ENCODE assay signal across 8 mouse cellular contexts in the genomic region with DNA sequence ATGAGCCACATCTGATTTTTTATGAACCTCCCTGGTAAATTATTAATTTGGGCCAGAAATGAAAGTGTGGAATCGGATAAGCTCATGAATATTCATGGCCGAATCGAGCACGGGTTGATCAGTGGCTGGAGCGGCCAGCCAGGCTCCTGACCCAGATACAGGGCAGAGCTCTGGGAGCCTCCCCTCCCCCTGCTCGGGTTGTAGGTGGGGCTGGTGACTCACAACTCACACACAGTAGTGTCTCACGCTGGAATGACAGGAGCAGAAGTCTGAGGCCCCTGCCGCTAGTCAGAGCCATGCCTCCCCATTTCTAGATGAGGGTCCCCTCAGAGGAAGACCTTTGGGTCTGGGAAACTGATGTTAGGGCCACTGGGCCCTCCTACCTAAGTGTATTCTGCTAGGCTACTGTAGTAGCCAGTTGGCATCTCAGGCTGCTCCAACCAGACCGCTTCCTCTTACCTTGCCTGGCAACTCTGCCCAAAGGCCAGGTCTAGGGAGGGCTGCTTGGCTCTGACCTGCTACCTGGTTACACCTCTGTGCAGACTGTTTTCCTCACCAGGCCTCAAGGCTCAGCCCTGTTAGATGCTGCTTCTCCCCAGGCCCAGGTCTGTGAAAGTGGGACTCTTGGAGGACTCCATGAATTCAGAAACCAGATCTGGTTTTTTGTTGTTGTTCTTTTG.
DNase-seq lines count a peak whose midpoint lies in the region; ATAC-seq and TF ChIP-seq lines count a peak whose summit lies in the region.

No protein-coding gene starts in this region.

- H3K9me3 ChIP-seq in E14TG2a.4 (ENCODE audit: low read length), result no peaks in the 10 kb centered on the region
- H3K9me3 ChIP-seq in embryonic facial prominence, embryonic 14.5 days (ENCODE audit: control insufficient read depth, low read length), result no peaks in the 10 kb centered on the region
- H3K9me3 ChIP-seq in heart, embryonic 13.5 days, result no peaks in the 10 kb centered on the region
- no peaks in the 10 kb centered on the region for H3K9me3 ChIP-seq in kidney, embryonic 16.5 days (ENCODE audit: low read length)

- TF ChIP-seq CTCF in E14TG2a.4 (conservative IDR thresholded peaks at IDR 0.05; ENCODE audit: low read length), result no peak

- H3K4me3 ChIP-seq in E14TG2a.4 (replicated peaks; ENCODE audit: low read length), result peak overlapping the region; percentile 27
- no peak overlapping the region for H3K4me3 ChIP-seq in embryonic facial prominence, embryonic 14.5 days (ENCODE audit: low read depth, low read length)
- H3K4me3 ChIP-seq in heart, embryonic 13.5 days, result peak overlapping the region; percentile 43
- no peak overlapping the region for H3K4me3 ChIP-seq in kidney, embryonic 16.5 days (ENCODE audit: low read length)

- no peak overlapping the region for H3K9ac ChIP-seq in embryonic facial prominence, embryonic 14.5 days (ENCODE audit: low read depth, low read length)
- H3K9ac ChIP-seq in heart, embryonic 13.5 days, result peak overlapping the region; percentile 79
- peak overlapping the region; percentile 51; the same call in 1 of the 2 replicates for H3K9ac ChIP-seq in kidney, embryonic 16.5 days (replicated peaks; ENCODE audit: low read length)

- H3K4me1 ChIP-seq in E14TG2a.4 (replicated peaks; ENCODE audit: low read depth, low read length), result peaks cover 91% of the 10 kb centered on the region
- H3K4me1 ChIP-seq in embryonic facial prominence, embryonic 14.5 days (ENCODE audit: control insufficient read depth, insufficient read depth, low read length), result peaks cover 37% of the 10 kb centered on the region
- peaks cover 97% of the 10 kb centered on the region for H3K4me1 ChIP-seq in heart, embryonic 13.5 days
- peaks cover 87% of the 10 kb centered on the region for H3K4me1 ChIP-seq in kidney, embryonic 16.5 days (ENCODE audit: insufficient read depth, low read length)

- no peaks in the 10 kb centered on the region; the same call in 1 of the 2 replicates for H3K27me3 ChIP-seq in E14TG2a.4 (ENCODE audit: insufficient read depth, low read length)
- no peaks in the 10 kb centered on the region for H3K27me3 ChIP-seq in embryonic facial prominence, embryonic 14.5 days (replicated peaks; ENCODE audit: control insufficient read depth, insufficient read depth, low read length)
- no peaks in the 10 kb centered on the region for H3K27me3 ChIP-seq in heart, embryonic 13.5 days (replicated peaks)
- no peaks in the 10 kb centered on the region for H3K27me3 ChIP-seq in kidney, embryonic 16.5 days (ENCODE audit: insufficient read depth, low read length)

- WGBS in embryonic facial prominence, embryonic 14.5 days, result 27% methylated on average over 9 of the region's 9 CpGs
- WGBS in heart, embryonic 13.5 days, result 13% methylated on average over 9 of the region's 9 CpGs
- 22% methylated on average over 9 of the region's 9 CpGs for WGBS in kidney, embryonic 16.5 days

- H3K4me2 ChIP-seq in embryonic facial prominence, embryonic 14.5 days (ENCODE audit: low read depth, low read length), result no peak overlapping the region; the same call in 1 of the 2 replicates
- peak overlapping the region; percentile 68 for H3K4me2 ChIP-seq in heart, embryonic 13.5 days
- H3K4me2 ChIP-seq in kidney, embryonic 16.5 days (replicated peaks; ENCODE audit: low read depth, low read length), result peak overlapping the region; percentile 35

- peak; percentile 49; the same call in 1 of the 2 replicates for ATAC-seq in embryonic facial prominence, embryonic 14.5 days (ENCODE audit: low read depth)
- ATAC-seq in heart, embryonic 13.5 days (ENCODE audit: extremely low read depth, insufficient number of reproducible peaks, low FRiP score, low TSS enrichment), result peak; percentile 58; the same call in 1 of the 2 replicates
- ATAC-seq in kidney, embryonic 16.5 days (ENCODE audit: low FRiP score, low TSS enrichment), result peak; percentile 81

- H3K27ac ChIP-seq in embryonic facial prominence, embryonic 14.5 days (replicated peaks; ENCODE audit: low read depth, low read length), result no peak overlapping the region
- H3K27ac ChIP-seq in heart, embryonic 13.5 days (replicated peaks), result peak overlapping the region; percentile 93
- H3K27ac ChIP-seq in kidney, embryonic 16.5 days (ENCODE audit: low read length), result peak overlapping the region; percentile 83

- peak; percentile 65 to 80 for DNase-seq in adrenal gland, adult 18-20 months (ENCODE audit: low spot score in 2 of 2)
- peak; percentile 60 for DNase-seq in embryonic facial prominence, embryonic 14.5 days (ENCODE audit: low spot score)
- peak; percentile 85 for DNase-seq in lung, postnatal 36 days
- DNase-seq in urinary bladder, adult 2 months (ENCODE audit: low spot score), result peak; percentile 56
- no peak for DNase-seq in left cerebral cortex, adult 11 months (ENCODE audit: low spot score)

- no peaks in the 10 kb centered on the region; the same call in 1 of the 2 replicates for H3K36me3 ChIP-seq in E14TG2a.4 (ENCODE audit: insufficient read depth, low read length)
- H3K36me3 ChIP-seq in embryonic facial prominence, embryonic 14.5 days (ENCODE audit: control insufficient read depth, insufficient read depth, low read length), result no peaks in the 10 kb centered on the region
- H3K36me3 ChIP-seq in heart, embryonic 13.5 days, result no peaks in the 10 kb centered on the region
- H3K36me3 ChIP-seq in kidney, embryonic 16.5 days (ENCODE audit: insufficient read depth, low read length), result no peaks in the 10 kb centered on the region

Comparison
In these comparisons a context has a peak if more than half of its experiments do, and no peak if none do; other contexts are left out.
1. H3K4me3 ChIP-seq: peak in E14TG2a.4 (single experiment) and heart, embryonic 13.5 days (single experiment); none in embryonic facial prominence, embryonic 14.5 days (single experiment) and kidney, embryonic 16.5 days (single experiment).
2. Peak in every context shown above with its lines, with median percentiles within 50 percentile points of each other: ATAC-seq.